Mouse (Mus musculus) midbrain, embryonic 14.5 days (tissue): ENCODE results near the gene Lrrc17. TPM values are rescaled to one million over a fixed set of nuclear protein-coding genes. Genes with fewer than 3 reads are reported as not detected.

Experiments
- ATAC-seq: fragments of 200-750 bp; cut with Nextera tagmentation; 2 replicates; pipeline ENCODE4 v1.8.0; 2017; ENCODE audit warnings: moderate number of reproducible peaks, moderate library complexity; ENCODE audit not compliant: low FRiP score, low TSS enrichment
- DNase-seq: peaks from one replicate; pipeline ENCODE4 v3.0.0-alpha.2; 2015
- H3K27ac ChIP-seq: fragments of 300-500 bp; sonication (generic); replicated peaks from 2 replicates; pipeline ENCODE4 v1.5.1; 2014; ENCODE audit warnings: mild to moderate bottlenecking, low read depth, low read length, moderate library complexity
- H3K27me3 ChIP-seq: fragments of 300-500 bp; sonication (generic); 2 replicates; pipeline ENCODE4 v1.6.1; 2014; ENCODE audit warnings: low read length, control low read depth, mixed read lengths; ENCODE audit not compliant: control insufficient read depth, insufficient read depth
- H3K36me3 ChIP-seq: fragments of 300-500 bp; sonication (generic); 2 replicates; pipeline ENCODE4 v1.6.1; 2014; ENCODE audit warnings: low read length, control low read depth; ENCODE audit not compliant: control insufficient read depth, insufficient read depth
- H3K4me1 ChIP-seq: fragments of 300-500 bp; sonication (generic); 2 replicates; pipeline ENCODE4 v1.6.1; 2014; ENCODE audit warnings: mild to moderate bottlenecking, antibody characterized with exemption, low read length, control low read depth; ENCODE audit not compliant: control insufficient read depth, insufficient read depth
- H3K4me2 ChIP-seq: fragments of 300-500 bp; sonication (generic); 2 replicates; pipeline ENCODE4 v1.6.1; 2014; ENCODE audit warnings: mild to moderate bottlenecking, low read length, moderate library complexity
- H3K4me3 ChIP-seq: fragments of 300-500 bp; sonication (generic); replicated peaks from 2 replicates; pipeline ENCODE4 v1.5.1; 2014; ENCODE audit warnings: low read depth, low read length
- H3K9ac ChIP-seq: fragments of 300-500 bp; sonication (generic); replicated peaks from 2 replicates; pipeline ENCODE4 v1.6.1; 2014; ENCODE audit warnings: mild to moderate bottlenecking, low read length, moderate library complexity
- H3K9me3 ChIP-seq: fragments of 300-500 bp; sonication (generic); 2 replicates; pipeline ENCODE4 v1.6.1; 2016; ENCODE audit warnings: low read length, control low read depth, mixed read lengths; ENCODE audit not compliant: control insufficient read depth
- WGBS: fragments of 180-500 bp; shearing (Covaris S2); extraction: QIAGEN DNeasy Blood & Tissue Kit; methylation state at CpG from one replicate; pipeline ENCODE4 v1.1.7; 2014; 5-methylcytosine and 5-hydroxymethylcytosine counted together
- polyA plus RNA-seq: library from polyadenylated mRNA; unstranded; fragments of >200 nt; fragmentation: Nextera tagmentation; extraction: Ambion mirVana; gene quantifications from 2 replicates; pipeline ENCODE4 v1.2.1, GENCODE M21; 2014

Gene Lrrc17
- polyA plus RNA-seq, 1 experiment from 2014 or later, result 9.9 TPM

DNA sequence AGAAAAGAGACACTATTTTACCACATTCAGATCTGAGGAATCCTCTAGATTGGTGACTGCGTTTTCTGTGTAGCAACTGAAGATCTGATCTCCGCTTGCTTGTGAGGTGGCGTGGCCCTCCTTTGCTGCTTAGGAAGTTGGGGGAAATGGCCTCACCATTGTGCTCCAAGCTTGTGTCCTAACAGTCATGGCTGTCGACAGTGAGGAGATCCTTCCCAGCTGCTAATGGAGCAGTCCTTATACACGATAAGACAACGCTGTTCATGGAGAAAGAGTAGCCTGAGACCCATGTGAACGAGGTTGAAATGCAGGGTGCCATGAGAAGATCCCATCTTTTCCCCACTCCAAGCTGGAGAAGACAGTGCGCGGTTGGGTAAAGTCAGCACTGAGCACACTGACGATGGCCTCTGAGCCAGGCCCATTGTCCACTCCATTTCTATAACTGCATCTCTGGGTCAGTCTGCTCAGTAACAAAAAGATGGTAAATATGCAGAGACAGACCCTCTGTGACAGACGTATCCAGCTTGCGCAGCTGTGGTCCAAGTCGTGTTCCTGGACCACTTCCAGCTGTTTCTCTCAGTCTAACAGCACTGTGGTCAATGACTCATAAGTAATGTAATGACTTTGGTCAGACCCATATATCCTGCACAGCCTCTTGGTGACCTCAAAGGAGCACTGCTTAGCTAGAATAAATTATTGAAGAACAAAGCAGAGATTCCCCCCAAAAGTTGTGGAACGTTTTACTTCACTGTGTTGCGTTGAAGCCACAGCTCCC lies 15.1 kb upstream of the Lrrc17 start:
- H3K4me2 ChIP-seq, result no peak overlapping the region
- DNase-seq (no peak), ATAC-seq (no peak)
- H3K9ac ChIP-seq, result no peak overlapping the region
- 93% methylated on average over 15 of the region's 15 CpGs for WGBS
- H3K27ac ChIP-seq, result no peak overlapping the region
- 0 out of 2 replicates have a peak, but pooled peaks cover 4% of the 10 kb centered on the region for H3K9me3 ChIP-seq
- H3K36me3 ChIP-seq, result no peaks in the 10 kb centered on the region
- H3K27me3 ChIP-seq, result no peaks in the 10 kb centered on the region
- H3K4me3 ChIP-seq, result no peak overlapping the region
- no peaks in the 10 kb centered on the region for H3K4me1 ChIP-seq

- H3K4me3 ChIP-seq, result no peak overlapping the region
- ATAC-seq (no peak), DNase-seq (no peak)
- H3K27ac ChIP-seq, result no peak overlapping the region
- 95% methylated on average over 8 of the region's 8 CpGs for WGBS
- no peaks in the 10 kb centered on the region for H3K36me3 ChIP-seq
- no peaks in the 10 kb centered on the region for H3K27me3 ChIP-seq
- H3K9me3 ChIP-seq, result 0 out of 2 replicates have a peak, but pooled peaks cover 4% of the 10 kb centered on the region
- no peak overlapping the region for H3K9ac ChIP-seq
- no peak overlapping the region for H3K4me2 ChIP-seq
- H3K4me1 ChIP-seq, result no peaks in the 10 kb centered on the region
Measured at GRCm38 (mm10) chr5:21529110-21529720, 14.1 kb upstream of the Lrrc17 start.

DNA sequence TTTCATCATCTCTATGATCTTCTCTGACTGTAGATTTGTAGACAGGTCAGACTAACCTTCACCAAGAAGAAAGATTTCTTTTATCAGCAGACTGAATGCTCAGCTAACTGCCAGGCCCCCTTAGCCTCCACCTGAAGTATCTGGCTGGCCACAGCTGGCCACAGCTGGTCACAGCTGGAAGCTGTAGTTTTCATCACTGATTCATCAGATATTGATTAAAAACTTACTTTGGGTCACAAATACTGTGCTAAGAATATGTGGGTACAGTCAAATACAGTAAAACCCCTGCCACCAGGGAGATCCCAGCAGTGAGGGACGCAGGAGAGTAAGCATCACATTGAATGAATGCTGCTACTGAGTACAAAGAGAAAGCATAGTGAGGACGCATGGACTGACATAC lies 11.2 kb upstream of the Lrrc17 start:
- Histone ChIP-seq H3K36me3 (no peaks in the 10 kb centered on the region), H3K27ac (no peak overlapping the region), H3K4me3 (no peak overlapping the region), H3K9me3 (0 out of 2 replicates have a peak, but pooled peaks cover 4% of the 10 kb centered on the region), H3K4me2 (no peak overlapping the region), H3K9ac (no peak overlapping the region), H3K27me3 (no peaks in the 10 kb centered on the region), H3K4me1 (no peaks in the 10 kb centered on the region)
- DNase-seq (no peak), ATAC-seq (no peak)
- 90% methylated on average over 2 of the region's 2 CpGs for WGBS

- no peak overlapping the region for H3K4me3 ChIP-seq
- H3K4me1 ChIP-seq, result no peaks in the 10 kb centered on the region
- 90% methylated on average over 5 of the region's 5 CpGs for WGBS
- ATAC-seq, result no peak
- no peaks in the 10 kb centered on the region for H3K27me3 ChIP-seq
- H3K27ac ChIP-seq, result no peak overlapping the region
- DNase-seq, result no peak
- no peak overlapping the region for H3K9ac ChIP-seq
- 0 out of 2 replicates have a peak, but pooled peaks cover 4% of the 10 kb centered on the region for H3K9me3 ChIP-seq
- no peak overlapping the region for H3K4me2 ChIP-seq
- H3K36me3 ChIP-seq, result no peaks in the 10 kb centered on the region
Measured at GRCm38 (mm10) chr5:21532921-21533320, 10.4 kb upstream of the Lrrc17 start.

DNA sequence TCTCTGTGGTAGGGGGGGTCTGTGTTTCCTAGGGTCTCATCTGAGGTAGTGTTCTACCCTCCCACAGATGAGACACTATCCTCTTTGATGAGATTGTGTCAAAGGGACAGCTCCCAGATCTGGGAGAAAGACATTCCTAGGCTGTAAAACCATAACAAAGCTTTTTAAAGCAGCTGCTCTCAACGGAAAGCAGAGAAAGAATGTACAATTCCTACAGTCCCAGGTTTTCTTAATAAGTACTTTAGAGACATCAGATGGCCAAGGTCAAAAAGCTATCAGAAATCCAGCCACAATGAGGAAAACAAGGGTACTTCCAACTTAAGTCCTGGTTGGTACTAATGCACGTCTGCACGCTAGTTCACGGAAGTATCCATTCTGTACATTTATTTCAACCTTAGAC lies 1.1 kb upstream of the Lrrc17 start:
- ATAC-seq (no peak), DNase-seq (no peak)
- Histone ChIP-seq H3K4me3 (no peak overlapping the region), H3K4me1 (no peaks in the 10 kb centered on the region), H3K4me2 (no peak overlapping the region), H3K27me3 (no peaks in the 10 kb centered on the region), H3K9ac (no peak overlapping the region), H3K9me3 (no peaks in the 10 kb centered on the region), H3K27ac (no peak overlapping the region), H3K36me3 (no peaks in the 10 kb centered on the region)
- 78% methylated on average over 4 of the region's 4 CpGs for WGBS

DNA sequence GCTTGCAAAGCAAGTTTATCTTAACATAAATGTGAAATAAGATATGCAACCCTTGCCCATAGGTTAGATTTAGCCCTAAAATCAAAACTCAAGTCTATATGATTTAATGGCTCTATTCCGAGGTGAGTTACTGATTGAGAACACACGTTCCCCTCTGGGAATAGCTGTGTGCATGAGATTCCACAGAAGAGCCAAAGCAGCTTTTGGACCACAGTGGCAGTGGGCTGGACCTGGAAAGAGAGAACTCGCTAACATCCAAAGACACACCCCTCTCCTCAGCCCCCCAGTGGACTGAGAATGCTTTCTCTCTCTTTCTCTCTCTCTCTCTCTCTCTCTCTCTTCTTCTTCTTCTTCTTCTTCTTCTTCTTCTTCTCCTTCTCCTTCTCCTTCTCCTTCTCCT lies 1.5 kb downstream of the Lrrc17 start:
- Histone ChIP-seq H3K4me1 (no peaks in the 10 kb centered on the region), H3K9me3 (no peaks in the 10 kb centered on the region), H3K4me3 (no peak overlapping the region), H3K9ac (no peak overlapping the region), H3K27ac (no peak overlapping the region), H3K4me2 (no peak overlapping the region), H3K36me3 (no peaks in the 10 kb centered on the region), H3K27me3 (no peaks in the 10 kb centered on the region)
- DNase-seq (no peak), ATAC-seq (no peak)
- WGBS, result 83% methylated on average over 3 of the region's 3 CpGs

GRCm38 (mm10) chr5:21545227-21545626 lies 1.9 kb downstream of the Lrrc17 start:
- no peak overlapping the region for H3K4me2 ChIP-seq
- no peak for ATAC-seq
- H3K4me1 ChIP-seq, result no peaks in the 10 kb centered on the region
- H3K27ac ChIP-seq, result no peak overlapping the region
- no peaks in the 10 kb centered on the region for H3K36me3 ChIP-seq
- no peak for DNase-seq
- no peaks in the 10 kb centered on the region for H3K27me3 ChIP-seq
- H3K9ac ChIP-seq, result no peak overlapping the region
- H3K9me3 ChIP-seq, result no peaks in the 10 kb centered on the region
- H3K4me3 ChIP-seq, result no peak overlapping the region

DNA sequence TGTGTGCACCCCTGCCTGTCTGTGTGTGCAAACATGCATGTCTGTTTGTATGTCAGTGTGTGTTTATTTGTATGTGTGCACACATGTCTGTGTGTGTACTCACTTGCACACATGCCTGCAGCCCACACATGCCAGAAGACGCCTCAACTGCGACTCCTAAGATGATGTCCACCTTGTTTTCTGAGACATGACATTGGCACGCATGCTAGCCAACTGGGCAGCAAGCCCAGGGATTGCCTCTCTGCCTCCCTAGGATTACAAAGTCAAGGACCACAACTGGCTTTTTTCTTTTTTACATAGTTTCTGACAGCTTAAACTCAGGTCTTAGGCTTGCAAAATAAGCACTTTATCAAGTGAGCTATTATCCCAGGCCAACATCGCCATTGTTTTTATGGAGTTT lies 2.4 kb downstream of the Lrrc17 start:
- Histone ChIP-seq H3K27me3 (no peaks in the 10 kb centered on the region), H3K9ac (no peak overlapping the region), H3K4me3 (no peak overlapping the region), H3K4me2 (no peak overlapping the region), H3K27ac (no peak overlapping the region), H3K36me3 (no peaks in the 10 kb centered on the region), H3K9me3 (no peaks in the 10 kb centered on the region), H3K4me1 (no peaks in the 10 kb centered on the region)
- 80% methylated on average over 4 of the region's 4 CpGs for WGBS
- DNase-seq (no peak), ATAC-seq (no peak)

DNA sequence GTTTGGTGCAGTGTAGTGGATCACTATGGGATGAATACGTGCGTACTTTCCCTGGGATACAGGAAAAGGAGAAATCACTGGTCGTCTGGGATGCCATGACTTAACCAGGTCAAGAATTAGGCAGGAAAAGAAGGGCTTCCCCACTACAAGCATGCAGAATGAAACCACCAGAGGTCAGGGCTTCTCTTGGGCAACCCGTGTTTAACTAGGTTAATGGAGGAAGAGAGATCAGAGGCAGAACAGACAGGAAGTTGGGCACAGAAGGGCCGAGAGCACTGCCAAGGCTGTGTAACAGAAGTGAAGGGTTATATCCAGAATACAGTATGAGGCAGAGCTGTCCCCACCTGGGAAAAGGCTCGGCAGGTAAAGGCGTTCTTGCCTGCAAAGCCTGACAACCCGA lies 3.6 kb downstream of the Lrrc17 start:
- no peak for ATAC-seq
- Histone ChIP-seq H3K4me3 (no peak overlapping the region), H3K9ac (no peak overlapping the region), H3K4me1 (no peaks in the 10 kb centered on the region), H3K9me3 (no peaks in the 10 kb centered on the region), H3K36me3 (no peaks in the 10 kb centered on the region), H3K27me3 (no peaks in the 10 kb centered on the region), H3K27ac (no peak overlapping the region), H3K4me2 (no peak overlapping the region)
- WGBS, result 89% methylated on average over 8 of the region's 8 CpGs
- no peak for DNase-seq
